Mouse (Mus musculus) brain, embryonic 18.5 days (tissue): ENCODE results near the gene Adam12.

Source experiments
- DNase-seq: peaks from one replicate; pipeline ENCODE4 v3.0.0-alpha.2; 2012; ENCODE audit warnings: low read depth, low spot score

The Adam12 gene

GRCm38 (mm10) chr7:134224741-134225612 is 7.0 kb downstream of the Adam12 start:
- DNase-seq = no peak

DNA sequence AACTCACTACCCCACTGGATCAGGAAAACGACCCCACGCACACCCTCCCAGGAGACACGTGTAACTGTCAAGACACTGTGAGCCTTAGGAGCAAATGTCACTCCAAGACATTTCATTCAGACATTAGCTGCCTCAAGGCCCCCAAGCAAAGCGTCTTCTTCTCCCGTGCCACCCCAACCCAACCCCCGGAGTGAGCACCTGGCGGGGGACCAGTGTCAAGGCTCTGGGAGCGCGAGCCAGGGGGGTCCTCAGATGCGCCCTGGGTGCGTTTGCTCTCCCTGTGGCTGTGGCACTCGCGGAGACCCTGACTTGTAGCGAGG is 7.6 kb downstream of the Adam12 start:
- no peak for DNase-seq

- peak; percentile 46 for DNase-seq
Measured at GRCm38 (mm10) chr7:134223444-134224161, 8.3 kb downstream of the Adam12 start.

GRCm38 (mm10) chr7:134207956-134208355 is 24.0 kb downstream of the Adam12 start:
- peak; percentile 30 for DNase-seq

GRCm38 (mm10) chr7:134193089-134193488 is 38.9 kb downstream of the Adam12 start:
- no peak for DNase-seq

- DNase-seq = no peak
Measured at GRCm38 (mm10) chr7:134190101-134190500, 41.8 kb downstream of the Adam12 start.

GRCm38 (mm10) chr7:134188565-134188964 is 43.4 kb downstream of the Adam12 start:
- DNase-seq = no peak

DNA sequence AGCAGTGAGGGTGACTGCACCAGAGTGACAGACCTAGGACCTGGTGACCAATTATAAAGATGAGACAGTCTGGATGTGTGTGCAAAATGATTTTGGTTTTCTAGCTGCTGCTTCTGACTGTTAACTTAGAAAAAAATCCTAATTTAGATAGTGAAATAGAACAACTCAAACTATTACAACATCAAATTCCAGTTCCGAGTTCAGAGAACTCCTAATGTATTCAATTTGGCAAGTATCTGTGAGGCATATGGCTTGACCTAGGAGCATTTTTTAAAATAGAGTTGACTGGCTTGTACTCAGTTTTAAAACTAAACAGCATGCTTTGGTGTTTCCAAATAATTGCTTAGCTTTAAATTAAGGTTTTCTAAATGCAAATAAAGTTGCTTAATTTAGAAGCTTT is 44.0 kb downstream of the Adam12 start:
- DNase-seq = no peak

- DNase-seq = no peak
Measured at GRCm38 (mm10) chr7:134186497-134186896, 45.4 kb downstream of the Adam12 start.

GRCm38 (mm10) chr7:134185751-134186150 is 46.2 kb downstream of the Adam12 start:
- no peak for DNase-seq

DNA sequence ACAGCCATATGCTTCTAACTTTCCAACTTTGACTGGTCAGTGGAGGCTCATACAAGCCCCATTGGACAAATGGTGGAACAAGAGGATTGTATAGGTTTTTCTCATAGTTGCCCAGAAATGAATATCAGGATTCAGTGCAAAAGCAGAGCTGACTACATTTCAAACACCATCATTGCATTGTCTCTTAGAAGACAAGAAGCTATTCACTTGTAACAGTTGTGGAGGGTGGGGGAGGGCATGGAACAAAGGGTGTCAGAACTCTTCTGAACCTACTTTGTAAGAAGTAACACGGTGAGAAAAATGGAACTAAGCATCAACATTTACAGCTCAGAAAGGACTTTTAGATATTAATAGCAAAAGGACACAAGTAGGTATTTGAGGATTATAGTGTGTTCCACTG is 50.2 kb downstream of the Adam12 start:
- DNase-seq = no peak

DNA sequence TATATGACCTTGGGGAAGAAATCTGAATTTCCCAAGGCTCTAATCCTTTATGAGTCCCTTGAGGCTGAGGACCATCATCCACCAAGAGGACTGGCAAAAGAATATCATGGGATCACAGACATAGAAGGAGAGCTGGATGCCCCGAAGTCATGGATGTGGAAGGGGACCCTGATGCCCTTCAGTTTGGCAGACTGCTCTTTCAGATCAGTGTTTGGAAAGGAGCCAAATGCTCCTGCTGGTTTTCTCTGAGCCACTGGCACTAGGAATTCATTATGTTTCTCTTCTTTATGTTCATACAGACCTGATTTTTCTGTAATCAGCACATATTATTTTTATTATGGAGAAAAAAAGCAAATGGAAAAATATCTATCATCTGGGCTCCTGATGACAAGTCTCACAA is 50.9 kb downstream of the Adam12 start:
- no peak for DNase-seq

- DNase-seq = no peak
Measured at GRCm38 (mm10) chr7:134177051-134177450, 54.9 kb downstream of the Adam12 start.

DNA sequence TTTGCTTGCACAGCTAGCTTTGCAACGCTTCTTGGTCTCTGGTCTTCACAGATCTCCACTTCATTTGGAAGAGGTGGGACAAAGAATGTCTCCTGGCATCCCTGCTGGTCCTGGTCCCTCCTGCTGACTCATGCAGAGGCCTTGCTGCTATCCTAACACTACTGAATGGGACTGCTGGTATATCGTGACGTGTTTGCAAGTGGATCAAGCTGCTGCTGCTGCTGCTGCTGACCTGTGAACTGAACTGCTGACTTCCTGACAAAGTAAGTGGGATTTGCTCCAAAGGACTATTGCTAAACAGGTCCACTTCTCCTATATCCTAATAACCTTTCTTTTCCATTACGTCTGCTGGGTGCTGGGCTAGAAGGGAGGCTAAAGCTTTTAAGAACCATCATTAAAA is 56.7 kb downstream of the Adam12 start:
- DNase-seq = no peak

DNA sequence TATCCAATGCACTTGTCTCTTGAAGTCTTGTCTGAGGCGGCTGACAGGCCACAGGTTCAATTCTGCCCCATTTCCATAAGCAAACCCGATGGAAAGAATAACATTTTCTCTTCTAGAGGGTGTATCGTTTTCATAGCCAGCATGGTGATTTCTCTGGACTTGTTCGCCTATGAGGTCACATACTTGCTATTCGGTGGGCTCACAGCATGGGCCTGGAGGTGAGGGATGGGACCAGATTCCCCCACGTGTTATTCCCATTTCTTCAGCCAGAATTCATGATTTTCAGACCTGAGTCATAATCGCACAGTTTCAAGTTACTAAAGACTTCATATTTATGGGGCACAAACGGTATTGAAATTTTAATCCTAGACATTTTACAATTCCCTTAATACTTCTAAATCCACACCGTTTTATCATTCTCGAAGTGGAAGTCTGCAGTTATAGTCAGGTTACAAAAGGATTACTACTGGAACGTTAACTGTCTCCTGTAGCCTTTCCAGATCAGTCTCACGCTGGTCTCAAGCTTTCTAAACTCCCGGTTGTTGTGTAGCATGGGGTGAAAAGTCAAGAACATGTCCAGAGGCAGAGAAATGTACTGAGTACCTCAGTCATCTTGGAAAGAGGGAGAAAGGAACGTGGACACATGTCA is 58.4 kb downstream of the Adam12 start:
- DNase-seq = no peak

- no peak for DNase-seq
Measured at GRCm38 (mm10) chr7:134170180-134170910, 61.6 kb downstream of the Adam12 start.

- DNase-seq = no peak
Measured at GRCm38 (mm10) chr7:134169780-134170179, 62.2 kb downstream of the Adam12 start.

- no peak for DNase-seq
Measured at GRCm38 (mm10) chr7:134167586-134167985, 64.4 kb downstream of the Adam12 start.

DNA sequence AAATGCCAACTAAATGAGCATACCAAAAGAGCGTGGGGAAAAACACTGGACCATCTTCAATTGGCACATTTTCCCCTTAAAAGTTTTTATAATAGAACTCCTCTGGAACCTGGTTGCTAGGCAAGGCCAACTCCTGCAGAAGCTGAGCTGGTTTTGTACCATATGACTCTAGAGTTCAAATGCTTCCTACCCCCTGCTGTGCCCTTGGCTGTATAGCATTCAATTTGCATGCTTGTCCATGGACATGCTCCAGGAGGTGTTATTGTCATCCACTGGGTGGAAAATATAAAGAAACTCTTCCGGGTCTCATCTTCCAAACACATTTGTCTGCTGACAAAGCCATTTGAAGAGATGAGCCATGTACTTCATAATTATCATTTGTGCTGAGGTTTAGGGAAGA is 68.2 kb downstream of the Adam12 start:
- DNase-seq = no peak

DNA sequence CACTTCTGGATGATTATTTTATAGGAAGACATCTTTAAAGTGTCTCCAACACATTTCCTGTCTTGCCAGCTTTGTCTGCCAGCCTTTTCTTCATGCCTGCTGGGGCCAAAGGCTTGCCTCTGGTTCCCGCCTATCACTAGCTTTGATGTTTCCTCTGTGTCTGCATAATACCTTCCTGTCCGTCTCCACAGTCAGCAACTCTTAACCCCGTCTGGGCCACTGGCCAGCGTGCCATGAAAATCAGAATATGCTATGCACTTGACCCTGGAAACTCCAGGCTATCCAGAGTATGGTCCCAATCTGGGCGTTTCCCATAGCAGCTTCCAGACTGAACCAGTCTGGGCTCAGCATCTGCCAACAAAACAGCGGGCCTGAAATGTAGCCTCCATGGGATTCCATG is 69.1 kb downstream of the Adam12 start:
- no peak for DNase-seq

DNA sequence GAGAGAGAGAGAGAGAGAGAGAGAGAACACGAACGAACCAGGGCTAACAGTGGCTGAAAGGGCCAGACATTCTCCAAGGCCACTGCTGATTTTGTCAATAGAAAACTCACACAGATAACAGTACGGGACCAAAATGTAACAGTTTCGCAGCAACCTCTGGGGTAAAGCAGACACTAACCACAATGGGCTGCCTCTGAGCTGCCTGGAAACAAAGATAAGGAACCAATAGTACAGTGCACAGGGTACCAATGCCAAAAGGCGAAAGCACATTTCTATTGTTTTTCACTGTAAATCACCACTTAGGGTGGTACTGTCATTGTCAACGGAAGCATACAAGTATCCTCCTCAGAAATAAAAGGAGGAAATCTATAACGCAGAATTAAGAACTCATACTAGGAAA is 72.3 kb downstream of the Adam12 start:
- no peak for DNase-seq

GRCm38 (mm10) chr7:134151330-134151729 is 80.6 kb downstream of the Adam12 start:
- DNase-seq = no peak
